Mouse (Mus musculus) mouse trophoblast stem cell (cell line): Measurements from ENCODE around the gene Amot.

Source experiments
- in situ Hi-C, 2 experiments: fragments of 300-500 bp; cut with MseI, MboI; formaldehyde crosslinking; loops; 2 replicates in 1 of 2; 3 replicates in 1 of 2; pipeline ENCODE4 v1.15.1; 2025

The Amot gene

GRCm38 (mm10) chrX:145504717-145505415 lies at the start of gene Amot:
TSS of gene Amot (minus strand) at chrX:145505181.
- in situ Hi-C loops, result no loop called here

GRCm38 (mm10) chrX:145545060-145545459 lies 40.1 kb upstream of the Amot start:
- in situ Hi-C loops, result no loop called here

GRCm38 (mm10) chrX:145543602-145544490 lies 38.9 kb upstream of the Amot start:
- in situ Hi-C loops, result no loop called here

GRCm38 (mm10) chrX:145541050-145541449 lies 36.1 kb upstream of the Amot start:
- in situ Hi-C loops, result no loop called here

- in situ Hi-C loops, result no loop called here
Measured at GRCm38 (mm10) chrX:145540321-145540720, 35.3 kb upstream of the Amot start.

GRCm38 (mm10) chrX:145529602-145530001 lies 24.6 kb upstream of the Amot start:
- in situ Hi-C loops, result loop anchor here in 1 of 2 experiments (10.0 kb wide), 1 partner anchor 55 kb away; no protein-coding TSS in a partner anchor

GRCm38 (mm10) chrX:145516322-145517066 lies 11.5 kb upstream of the Amot start:
- in situ Hi-C loops, result no loop called here

GRCm38 (mm10) chrX:145515498-145516158 lies 10.6 kb upstream of the Amot start:
- in situ Hi-C loops, result no loop called here

GRCm38 (mm10) chrX:145510675-145511074 lies 5.7 kb upstream of the Amot start:
- in situ Hi-C loops, result no loop called here

GRCm38 (mm10) chrX:145505457-145506201 lies 648 bp upstream of the Amot start:
- in situ Hi-C loops, result no loop called here

GRCm38 (mm10) chrX:145501666-145502355 lies 3.2 kb downstream of the Amot start:
- in situ Hi-C loops, result no loop called here

GRCm38 (mm10) chrX:145499101-145499500 lies 5.9 kb downstream of the Amot start:
- in situ Hi-C loops, result no loop called here

GRCm38 (mm10) chrX:145498691-145499090 lies 6.3 kb downstream of the Amot start:
- in situ Hi-C loops, result no loop called here

GRCm38 (mm10) chrX:145497486-145497885 lies 7.5 kb downstream of the Amot start:
- in situ Hi-C loops, result no loop called here

- in situ Hi-C loops, result no loop called here
Measured at GRCm38 (mm10) chrX:145495381-145495780, 9.6 kb downstream of the Amot start.

GRCm38 (mm10) chrX:145490821-145491220 lies 14.2 kb downstream of the Amot start:
- in situ Hi-C loops, result no loop called here

- in situ Hi-C loops, result no loop called here
Measured at GRCm38 (mm10) chrX:145490417-145490816, 14.6 kb downstream of the Amot start.

- in situ Hi-C loops, result no loop called here
Measured at GRCm38 (mm10) chrX:145489950-145490349, 15.0 kb downstream of the Amot start.

GRCm38 (mm10) chrX:145485495-145485894 lies 19.5 kb downstream of the Amot start:
- in situ Hi-C loops, result no loop called here

GRCm38 (mm10) chrX:145483486-145484055 lies 21.4 kb downstream of the Amot start:
- in situ Hi-C loops, result no loop called here
